Mouse (Mus musculus) MEL (cell line): Measurements from ENCODE around the gene Tle4. TPM values are rescaled to one million over a fixed set of nuclear protein-coding genes. Genes with fewer than 3 reads are reported as not detected.
A peak's percentile ranks its signal among the peaks of the same experiment; 100 is the strongest.

Source experiments
- DNase-seq: peaks from one replicate; pipeline ENCODE4 v3.0.0; 2011; ENCODE audit warnings: low read depth, low spot score
- H3K27ac ChIP-seq: 2 replicates; pipeline ENCODE4 v1.5.1; 2012; ENCODE audit warnings: low read depth, mild to moderate bottlenecking, control low read depth, low read length, moderate library complexity; ENCODE audit not compliant: control insufficient read depth
- H3K27me3 ChIP-seq, 2 experiments: fragments of 150-350 bp in 1 of 2; sonication (generic) in 1 of 2; 2 replicates each; pipeline ENCODE4 v1.6.1; 2012; ENCODE audit warnings: low read length in 2 of 2, mild to moderate bottlenecking in 2 of 2, improper control_type of control experiment in 1 of 2, moderate library complexity in 1 of 2; ENCODE audit not compliant: insufficient read depth in 2 of 2, control insufficient read depth in 1 of 2
- H3K36me3 ChIP-seq, 2 experiments: 2 replicates each; pipeline ENCODE4 v1.6.1; 2012 to 2014; ENCODE audit warnings: low read length in 2 of 2, improper control_type of control experiment in 1 of 2, inconsistent platforms in 1 of 2, mild to moderate bottlenecking in 1 of 2; ENCODE audit not compliant: insufficient read depth in 2 of 2, control insufficient read depth in 1 of 2
- H3K4me1 ChIP-seq, 2 experiments: fragments of 150-350 bp in 1 of 2; sonication (generic) in 1 of 2; 2 replicates each; pipeline ENCODE4 v1.6.1; 2012; ENCODE audit warnings: low read length in 2 of 2, improper control_type of control experiment in 1 of 2, mild to moderate bottlenecking in 1 of 2; ENCODE audit not compliant: insufficient read depth in 2 of 2, control insufficient read depth in 1 of 2
- H3K4me3 ChIP-seq, 2 experiments: fragments of 150-350 bp in 1 of 2; sonication (generic) in 1 of 2; 2 replicates each; pipeline ENCODE4 v1.5.1; 2012; ENCODE audit warnings: low read depth in 2 of 2, low read length in 2 of 2, mild to moderate bottlenecking in 2 of 2, moderate library complexity in 2 of 2, control low read depth in 1 of 2, improper control_type of control experiment in 1 of 2; ENCODE audit not compliant: control insufficient read depth in 1 of 2, insufficient read depth in 1 of 2
- H3K79me2 ChIP-seq: 2 replicates; pipeline ENCODE4 v1.6.1; 2012; ENCODE audit warnings: mild to moderate bottlenecking, low read length, moderate library complexity; ENCODE audit not compliant: control insufficient read depth, poor library complexity, insufficient read depth
- H3K9ac ChIP-seq: 2 replicates; pipeline ENCODE4 v1.6.1; 2012; ENCODE audit warnings: low read depth, mild to moderate bottlenecking, control low read depth, low read length, moderate library complexity; ENCODE audit not compliant: control insufficient read depth, poor library complexity, severe bottlenecking
- H3K9me3 ChIP-seq: fragments of 150-350 bp; sonication (generic); replicated peaks from 2 replicates; pipeline ENCODE4 v1.6.1; 2012; ENCODE audit warnings: mild to moderate bottlenecking, low read length, improper control_type of control experiment, moderate library complexity; ENCODE audit not compliant: insufficient read depth
- CHD1 ChIP-seq: IDR thresholded peaks from 2 replicates; pipeline ENCODE4 v1.6.1; 2012; ENCODE audit warnings: low read depth, mild to moderate bottlenecking, inconsistent platforms, low read length, improper control_type of control experiment
- CTCF ChIP-seq, 3 experiments: IDR thresholded peaks in 2 of 3; conservative IDR thresholded peaks in 1 of 3; 2 replicates each; pipeline ENCODE4 v1.5.1; 2011 to 2012; ENCODE audit warnings: low read length in 3 of 3, low read depth in 2 of 3, mild to moderate bottlenecking in 2 of 3, improper control_type of control experiment in 1 of 3, inconsistent platforms in 1 of 3, mixed read lengths in 1 of 3, moderate library complexity in 1 of 3; ENCODE audit not compliant: control insufficient read depth in 1 of 3, insufficient read depth in 1 of 3, poor library complexity in 1 of 3, severe bottlenecking in 1 of 3
- ELF1 ChIP-seq: IDR thresholded peaks from 2 replicates; pipeline ENCODE4 v1.6.1; 2014; ENCODE audit warnings: low read depth, mild to moderate bottlenecking, inconsistent platforms, low read length, improper control_type of control experiment, moderate library complexity
- EP300 ChIP-seq, 2 experiments: IDR thresholded peaks; 2 replicates each; pipeline ENCODE4 v1.6.1; 2011; ENCODE audit warnings: improper control_type of control experiment in 2 of 2, low read length in 2 of 2, low read depth in 1 of 2, mild to moderate bottlenecking in 1 of 2
- GABPA ChIP-seq: IDR thresholded peaks from 2 replicates; pipeline ENCODE4 v1.6.1; 2012; ENCODE audit warnings: low read depth, mild to moderate bottlenecking, inconsistent platforms, low read length, improper control_type of control experiment, moderate library complexity
- KAT2A ChIP-seq: conservative IDR thresholded peaks from 2 replicates; pipeline ENCODE4 v1.6.1; 2012; ENCODE audit warnings: low read depth, low read length, improper control_type of control experiment, inconsistent platforms
- MAX ChIP-seq: IDR thresholded peaks from 2 replicates; pipeline ENCODE4 v1.6.1; 2011; ENCODE audit warnings: low read length, improper control_type of control experiment
- MXI1 ChIP-seq: IDR thresholded peaks from 2 replicates; pipeline ENCODE4 v1.6.1; 2011; ENCODE audit warnings: mild to moderate bottlenecking, low read depth, low read length, improper control_type of control experiment
- MYB ChIP-seq: IDR thresholded peaks from 2 replicates; pipeline ENCODE4 v1.6.1; 2011; ENCODE audit warnings: mild to moderate bottlenecking, low read depth, low read length, improper control_type of control experiment
- MYC ChIP-seq: IDR thresholded peaks from 2 replicates; pipeline ENCODE4 v1.6.1; 2011; ENCODE audit warnings: low read depth, mild to moderate bottlenecking, low read length, improper control_type of control experiment, moderate library complexity
- NRF1 ChIP-seq: IDR thresholded peaks from 2 replicates; pipeline ENCODE4 v1.6.1; 2014; ENCODE audit warnings: low read depth, mild to moderate bottlenecking, inconsistent platforms, low read length, improper control_type of control experiment, moderate library complexity; ENCODE audit not compliant: poor library complexity, insufficient read depth, severe bottlenecking
- POLR2A ChIP-seq, 2 experiments: IDR thresholded peaks; 2 replicates each; pipeline ENCODE4 v1.6.1; 2011 to 2012; ENCODE audit warnings: low read length in 2 of 2, mild to moderate bottlenecking in 2 of 2, control low read depth in 1 of 2, improper control_type of control experiment in 1 of 2, low read depth in 1 of 2, moderate library complexity in 1 of 2; ENCODE audit not compliant: control insufficient read depth in 1 of 2, insufficient read depth in 1 of 2, poor library complexity in 1 of 2
- POLR2AphosphoS2 ChIP-seq: IDR thresholded peaks from 2 replicates; pipeline ENCODE4 v1.6.1; 2011; ENCODE audit warnings: low read length, improper control_type of control experiment
- POLR2AphosphoS5 ChIP-seq: IDR thresholded peaks from 2 replicates; pipeline ENCODE4 v1.6.1; 2012; ENCODE audit warnings: low read depth, borderline replicate concordance, mild to moderate bottlenecking, inconsistent platforms, low read length, moderate library complexity, mixed read lengths
- RAD21 ChIP-seq: IDR thresholded peaks from 2 replicates; pipeline ENCODE4 v1.6.1; 2011; ENCODE audit warnings: mild to moderate bottlenecking, low read depth, low read length, improper control_type of control experiment
- RCOR1 ChIP-seq: IDR thresholded peaks from 2 replicates; pipeline ENCODE4 v1.6.1; 2012; ENCODE audit warnings: low read depth, mild to moderate bottlenecking, inconsistent platforms, low read length, improper control_type of control experiment
- SMC3 ChIP-seq: IDR thresholded peaks from 2 replicates; pipeline ENCODE4 v1.6.1; 2011; ENCODE audit warnings: low read depth, low read length, improper control_type of control experiment
- UBTF ChIP-seq: IDR thresholded peaks from 2 replicates; pipeline ENCODE4 v1.6.1; 2012; ENCODE audit warnings: low read depth, mild to moderate bottlenecking, inconsistent platforms, low read length, improper control_type of control experiment, moderate library complexity, borderline replicate concordance; ENCODE audit not compliant: insufficient read depth
- ZC3H11A ChIP-seq: IDR thresholded peaks from 2 replicates; pipeline ENCODE4 v1.6.1; 2012; ENCODE audit warnings: low read depth, mild to moderate bottlenecking, inconsistent platforms, low read length, improper control_type of control experiment
- ZMIZ1 ChIP-seq: IDR thresholded peaks from 2 replicates; pipeline ENCODE4 v1.6.1; 2012; ENCODE audit warnings: low read depth, mild to moderate bottlenecking, inconsistent platforms, low read length, improper control_type of control experiment, moderate library complexity
- polyA plus RNA-seq, 2 experiments: library from polyadenylated mRNA; stranded (reverse) in 1 of 2; unstranded in 1 of 2; fragments of >175 nt in 1 of 2; fragments of >200 nt in 1 of 2; gene quantifications; 2 replicates each; pipeline versions ENCODE4 v1.2.1 to v1.2.4; 2012; ENCODE audit warnings: low replicate concordance in 2 of 2, low read depth in 1 of 2; ENCODE audit not compliant: insufficient read length in 2 of 2, insufficient read depth in 1 of 2, missing spikeins in 1 of 2
- total RNA-seq: library from RNA; depleted of rRNA; stranded (reverse); fragments of 300-350 nt; gene quantifications from 2 replicates; pipeline ENCODE4 v1.2.3, GENCODE M21; 2012

Gene Tle4
- total and polyA plus RNA-seq, 3 experiments: 6.0 to 42.5 (median 14.0) TPM

GRCm38 (mm10) chr19:14424016-14424964 is 173.6 kb downstream of the Tle4 start:
- Histone ChIP-seq H3K27ac (no peak overlapping the region), H3K79me2 (no peaks in the 10 kb centered on the region), H3K9me3 (no peaks in the 10 kb centered on the region), H3K9ac (no peak overlapping the region), H3K4me3 (no peak overlapping the region), H3K36me3 (no peaks in the 10 kb centered on the region), H3K4me1 (no peaks in the 10 kb centered on the region), H3K27me3 (no peaks in the 10 kb centered on the region)
- DNase-seq: peak; percentile 7
- TF ChIP-seq KAT2A (no peak), MAX (no peak), RAD21 (no peak), ZC3H11A (no peak), CTCF (IDR thresholded peaks at IDR 0.05 in 2 of 3, conservative IDR thresholded peaks at IDR 0.05 in 1 of 3; ENCODE audit: control insufficient read depth in 1 of 3, insufficient read depth in 1 of 3, low read depth in 2 of 3, low read length in 3 of 3, poor library complexity in 1 of 3, severe bottlenecking in 1 of 3) (no peak; a peak in 1 of 6 replicates), POLR2AphosphoS2 (no peak), SMC3 (no peak), UBTF (no peak), MXI1 (no peak), CHD1 (no peak), GABPA (no peak)

DNA sequence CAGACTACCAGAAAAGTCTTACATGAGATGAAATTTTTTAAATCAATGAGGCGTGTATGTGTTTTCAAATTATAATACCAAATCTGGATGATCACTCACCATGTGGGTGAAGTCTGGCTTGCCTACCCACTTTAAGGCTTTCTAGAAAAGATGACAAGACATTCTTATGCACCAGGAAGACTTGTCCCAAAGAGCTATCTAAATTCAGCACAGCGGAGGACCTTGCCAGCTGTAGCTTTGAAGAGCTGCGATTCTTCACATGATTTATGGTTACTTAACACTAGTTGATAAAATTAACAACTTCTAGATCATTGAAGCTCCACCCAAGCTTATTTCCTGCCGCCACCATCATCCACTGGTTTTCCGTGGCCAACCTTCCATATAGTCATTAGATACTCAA is 176.2 kb downstream of the Tle4 start:
- no peak overlapping the region for H3K27ac ChIP-seq

More for the DNA sequence above, 176.2 kb downstream of the Tle4 start:
- TF ChIP-seq POLR2A (IDR thresholded peaks at IDR 0.05; ENCODE audit: control insufficient read depth in 1 of 2, insufficient read depth in 1 of 2, low read depth in 1 of 2, low read length in 2 of 2, poor library complexity in 1 of 2) (no peak), SMC3 (no peak), MYC (no peak), MAX (no peak), MYB (no peak), RCOR1 (no peak), NRF1 (no peak), POLR2AphosphoS2 (no peak), ZMIZ1 (no peak), ELF1 (no peak), POLR2AphosphoS5 (no peak), EP300 (IDR thresholded peaks at IDR 0.05; ENCODE audit: low read depth in 1 of 2, low read length in 2 of 2) (no peak)
- Histone ChIP-seq H3K9me3 (no peaks in the 10 kb centered on the region), H3K4me1 (no peaks in the 10 kb centered on the region), H3K9ac (no peak overlapping the region), H3K4me3 (no peak overlapping the region), H3K27me3 (no peaks in the 10 kb centered on the region), H3K36me3 (no peaks in the 10 kb centered on the region), H3K79me2 (no peaks in the 10 kb centered on the region)
- no peak for DNase-seq
